Mouse (Mus musculus) A20 (cell line): Measurements from ENCODE around the gene Elac2.

ENCODE experiments used
- DNase-seq: peaks from one replicate; pipeline ENCODE4 v3.0.0-alpha.2; 2011; ENCODE audit warnings: low read depth, low spot score

Gene Elac2

DNA sequence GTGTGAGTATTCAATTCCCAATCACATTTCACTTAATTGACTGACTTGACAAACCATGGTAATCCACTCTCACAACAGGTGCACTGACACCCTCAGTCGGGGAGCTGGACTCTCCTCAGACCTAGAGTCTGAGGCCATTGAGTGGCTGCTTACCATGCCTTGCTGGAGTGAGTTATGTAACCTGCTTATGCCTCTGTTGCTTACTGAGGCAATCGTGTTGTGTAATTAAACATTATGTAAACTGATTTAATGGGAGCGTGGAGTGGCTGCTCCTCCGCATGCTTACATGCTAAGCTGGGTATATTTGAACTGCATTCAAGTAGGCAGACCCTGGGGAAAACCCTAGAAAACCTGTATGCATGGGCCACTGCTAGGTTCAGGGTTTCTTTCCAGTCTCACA, 41.9 kb downstream of the Elac2 start:
- DNase-seq = no peak

DNA sequence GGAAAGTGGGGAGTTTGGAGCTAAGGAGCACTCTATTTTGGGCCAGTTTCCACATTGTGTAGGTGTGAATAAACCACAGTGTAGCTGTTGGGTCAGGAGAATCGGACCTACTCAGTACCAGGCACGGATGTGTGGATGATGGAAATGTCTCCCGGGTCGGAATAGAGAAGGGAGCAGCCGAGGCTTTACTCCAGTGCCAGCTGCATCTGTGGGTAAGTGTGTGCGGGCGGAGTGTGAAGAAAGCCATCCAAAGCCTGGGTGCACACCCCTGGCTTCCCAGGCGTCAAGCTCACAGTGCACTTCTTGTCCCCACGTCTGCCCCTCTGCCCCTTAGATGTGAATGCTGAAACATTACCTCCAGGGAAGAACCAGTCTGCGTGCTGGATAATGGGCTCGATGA, 43.9 kb downstream of the Elac2 start:
- DNase-seq = no peak

DNA sequence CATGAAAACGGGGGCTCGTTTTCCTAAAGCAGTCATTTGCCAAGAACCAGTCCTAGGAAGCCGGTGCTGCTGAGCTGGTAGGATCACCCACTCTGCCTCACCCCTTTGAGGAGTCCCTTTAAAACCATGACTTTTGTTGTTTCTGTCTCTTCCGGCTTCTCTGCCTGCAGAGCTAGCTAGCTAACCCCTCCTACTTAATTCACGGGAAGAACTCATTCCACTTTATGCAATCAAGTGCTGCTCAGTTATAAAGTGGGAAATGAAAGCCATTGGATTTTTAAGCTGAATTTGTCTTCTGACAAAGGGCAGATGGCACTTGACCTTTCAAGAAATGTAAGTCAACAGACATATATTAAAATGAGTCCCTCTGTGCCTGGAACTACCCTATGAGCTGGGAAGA, 49.2 kb downstream of the Elac2 start:
- no peak for DNase-seq

DNA sequence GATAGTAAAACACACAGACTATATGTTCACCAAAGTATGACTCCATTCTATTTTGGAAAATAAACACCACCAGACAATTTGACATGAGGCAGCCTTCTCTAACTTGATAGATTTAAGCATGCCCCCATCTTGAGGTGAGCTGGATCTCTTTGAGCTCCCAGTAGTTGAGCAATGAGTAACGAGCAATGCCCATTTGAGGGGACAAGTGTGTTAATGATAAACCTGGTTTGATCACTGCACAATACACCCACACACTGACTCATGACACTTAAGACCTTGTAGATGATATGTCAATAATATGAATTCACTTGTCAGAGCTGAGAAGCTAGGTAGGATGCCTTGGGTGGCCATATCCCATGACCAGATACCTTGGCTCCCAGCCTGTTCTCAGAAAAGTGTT, 51.4 kb downstream of the Elac2 start:
- DNase-seq = no peak

DNA sequence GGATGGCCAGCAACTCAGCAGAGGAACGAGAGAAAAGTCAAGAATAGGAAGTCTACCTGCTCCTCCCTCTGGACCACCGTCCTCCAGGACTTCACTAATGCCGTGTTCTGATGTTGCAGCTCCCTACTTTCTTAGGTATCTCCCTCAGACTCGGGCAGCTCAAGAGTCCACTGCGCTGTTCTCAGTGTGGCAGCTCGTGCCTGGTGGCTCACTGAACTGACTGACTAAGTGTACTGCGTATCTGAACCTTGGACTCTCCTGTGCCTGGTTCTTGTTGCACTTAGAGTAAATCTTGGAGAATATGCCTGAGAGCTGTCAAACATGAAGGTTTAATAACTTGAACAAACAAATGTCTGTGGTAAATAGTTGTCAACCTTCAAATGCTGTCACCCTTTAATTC, 53.4 kb downstream of the Elac2 start:
- no peak for DNase-seq

DNA sequence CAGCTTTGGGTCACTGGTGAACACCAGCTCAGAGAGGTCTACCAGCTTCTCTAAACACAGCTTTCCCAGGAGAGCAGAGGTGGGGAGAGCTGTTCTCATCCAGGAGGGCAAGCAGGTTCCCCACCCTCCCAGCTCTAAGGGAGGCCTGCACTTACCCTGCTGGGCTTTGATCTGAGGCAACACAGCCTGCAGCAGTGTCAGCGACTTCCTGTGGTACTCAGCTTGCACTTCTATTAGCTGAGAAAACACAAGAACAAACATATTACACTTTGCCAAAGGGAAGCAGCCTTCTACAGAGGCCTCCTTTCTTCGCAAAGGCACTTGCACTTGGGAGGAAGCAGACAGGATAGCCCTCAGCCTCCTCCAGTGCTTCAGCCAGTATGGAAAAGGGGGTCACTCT, 60.2 kb downstream of the Elac2 start:
- no peak for DNase-seq

DNA sequence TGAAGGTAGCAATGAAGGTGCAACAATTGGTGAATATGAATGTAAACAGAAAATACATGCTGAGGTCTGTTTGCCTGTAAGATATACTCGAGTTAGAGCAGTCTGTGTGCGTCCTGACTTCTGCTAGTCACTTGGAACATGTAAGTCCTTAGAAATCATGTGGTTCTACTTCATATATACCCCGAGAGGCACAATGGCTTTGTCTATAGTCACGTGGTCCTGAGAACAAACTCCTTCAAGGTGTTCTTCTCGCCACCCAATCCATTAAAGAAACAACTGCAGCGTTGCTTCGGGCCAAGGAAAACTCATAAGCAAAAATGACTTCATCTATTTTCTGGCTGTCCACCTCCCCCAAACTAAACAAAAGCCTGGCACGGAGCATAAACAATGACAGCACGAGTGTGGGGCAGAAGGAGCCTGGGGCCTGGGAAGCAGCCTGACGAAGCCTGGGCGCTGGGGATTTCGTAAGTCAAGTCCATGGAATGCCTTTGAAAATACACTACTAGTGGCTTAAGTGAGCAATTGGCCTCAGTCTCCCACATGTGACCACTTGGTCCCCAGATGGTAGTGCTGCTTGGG, 60.8 kb downstream of the Elac2 start:
- no peak for DNase-seq

DNA sequence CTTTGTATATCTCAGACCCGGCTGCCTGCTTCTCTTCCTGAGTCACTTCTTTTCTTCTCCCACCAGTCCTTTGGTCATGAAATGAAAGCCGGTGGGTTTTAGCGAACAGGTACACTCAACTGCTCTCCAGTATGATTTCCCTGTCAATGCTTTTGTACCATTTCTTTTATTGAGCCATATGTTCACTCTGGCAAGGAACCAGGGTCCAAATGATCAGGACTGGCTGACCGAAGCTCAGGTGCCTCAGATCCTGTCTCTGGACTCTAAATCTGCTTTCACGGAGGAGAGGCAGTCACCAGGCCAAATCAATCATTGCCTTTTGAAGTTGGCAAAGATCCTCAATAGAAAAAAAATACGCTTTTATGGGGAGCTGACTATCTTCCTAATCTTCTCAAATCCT, 61.7 kb downstream of the Elac2 start:
- no peak for DNase-seq

DNA sequence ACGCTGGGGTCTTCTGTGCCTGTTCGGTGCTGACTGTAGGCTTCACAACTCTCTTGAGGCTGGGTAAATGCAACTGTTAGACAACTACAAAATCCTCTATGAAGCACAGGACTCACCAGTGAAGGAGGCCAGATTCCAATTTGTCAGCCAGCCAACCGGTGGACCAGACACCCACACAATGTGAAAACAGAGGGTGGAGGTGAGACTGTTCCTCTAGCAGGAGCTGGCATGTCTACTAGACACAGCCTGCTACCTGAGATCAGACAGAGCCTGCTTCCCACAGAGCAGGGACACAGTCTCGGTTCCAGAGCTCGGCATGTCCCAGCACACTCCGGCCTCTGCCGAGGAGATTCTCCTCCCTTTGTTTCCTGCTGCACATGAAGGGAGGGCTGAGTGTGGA, 70.3 kb downstream of the Elac2 start:
- no peak for DNase-seq

DNA sequence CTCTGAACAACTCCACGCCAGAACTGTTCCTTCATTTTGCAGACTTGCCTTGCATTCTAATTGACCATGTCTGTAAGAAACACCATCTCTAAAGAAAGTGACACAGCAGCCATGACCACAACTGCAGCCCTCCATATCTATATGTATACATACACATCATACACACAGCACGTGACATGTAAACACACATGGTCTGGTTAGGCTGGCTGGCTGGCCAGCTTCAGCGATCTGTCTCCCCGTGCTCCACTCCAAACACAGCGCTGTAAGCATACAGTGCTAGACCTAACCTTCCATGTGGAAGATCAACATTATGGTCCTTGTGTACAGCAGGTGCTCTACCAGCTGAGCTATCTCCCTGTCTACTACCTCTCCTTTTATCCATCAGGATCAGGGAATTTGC, 72.0 kb downstream of the Elac2 start:
- DNase-seq = no peak
